Mouse (Mus musculus) ES-E14 (cell line): ENCODE measurements around the gene Nrip3. TPM values are rescaled to one million over a fixed set of nuclear protein-coding genes. Genes with fewer than 3 reads are reported as not detected.

ENCODE experiments used
- DNase-seq: peaks from one replicate; pipeline ENCODE4 v3.0.0-alpha.2; 2013; ENCODE audit warnings: low read depth, low spot score
- H3K27ac ChIP-seq: 2 replicates; pipeline ENCODE4 v1.5.1; 2012; ENCODE audit warnings: low read depth, mild to moderate bottlenecking, low read length, moderate library complexity, mixed read lengths; ENCODE audit not compliant: poor library complexity, insufficient read depth, severe bottlenecking
- H3K36me3 ChIP-seq: 2 replicates; pipeline ENCODE4 v1.6.1; 2012; ENCODE audit warnings: mild to moderate bottlenecking, low read length, moderate library complexity, mixed read lengths; ENCODE audit not compliant: control insufficient read depth, poor library complexity, insufficient read depth, severe bottlenecking
- H3K4me1 ChIP-seq, 2 experiments: fragments of 150-350 bp in 1 of 2; sonication (generic) in 1 of 2; 2 replicates each; pipeline ENCODE4 v1.6.1; 2012; ENCODE audit warnings: low read length in 2 of 2, mild to moderate bottlenecking in 1 of 2, mixed read lengths in 1 of 2; ENCODE audit not compliant: control insufficient read depth in 2 of 2, insufficient read depth in 2 of 2, poor library complexity in 1 of 2
- H3K4me3 ChIP-seq, 2 experiments: fragments of 150-350 bp in 1 of 2; sonication (generic) in 1 of 2; 2 replicates each; pipeline ENCODE4 v1.5.1; 2012; ENCODE audit warnings: low read length in 2 of 2, low read depth in 1 of 2, mild to moderate bottlenecking in 1 of 2, mixed read lengths in 1 of 2; ENCODE audit not compliant: insufficient read depth in 1 of 2, poor library complexity in 1 of 2, severe bottlenecking in 1 of 2
- H3K9ac ChIP-seq: 2 replicates; pipeline ENCODE4 v1.6.1; 2012; ENCODE audit warnings: low read depth, mild to moderate bottlenecking, low read length, mixed read lengths; ENCODE audit not compliant: poor library complexity, insufficient read depth, severe bottlenecking
- H3K9me3 ChIP-seq: fragments of 150-350 bp; sonication (generic); 2 replicates; pipeline ENCODE4 v1.6.1; 2012; ENCODE audit warnings: low read depth, mild to moderate bottlenecking, low read length; ENCODE audit not compliant: control insufficient read depth, insufficient read depth
- CHD2 ChIP-seq: IDR thresholded peaks from 2 replicates; pipeline ENCODE4 v1.6.1; 2014; ENCODE audit warnings: mild to moderate bottlenecking, low read depth, low read length, inconsistent platforms
- HCFC1 ChIP-seq: IDR thresholded peaks from 2 replicates; pipeline ENCODE4 v1.6.1; 2012; ENCODE audit warnings: low read length, inconsistent platforms, borderline replicate concordance; ENCODE audit not compliant: insufficient read depth
- MAFK ChIP-seq: IDR thresholded peaks from 2 replicates; pipeline ENCODE4 v1.6.1; 2014; ENCODE audit warnings: mild to moderate bottlenecking, low read depth, low read length, inconsistent platforms; ENCODE audit not compliant: insufficient read depth
- ZC3H11A ChIP-seq: IDR thresholded peaks from 2 replicates; pipeline ENCODE4 v1.6.1; 2012; ENCODE audit warnings: low read depth, mild to moderate bottlenecking, inconsistent platforms, low read length, borderline replicate concordance
- ZNF384 ChIP-seq: IDR thresholded peaks from 2 replicates; pipeline ENCODE4 v1.6.1; 2012; ENCODE audit warnings: low read depth, low read length, inconsistent platforms
- in situ Hi-C, 2 experiments: fragments of 600-800 bp; cut with MboI; formaldehyde crosslinking; loops; one replicate each; pipeline ENCODE4 v1.15.1; 2025; ENCODE audit warnings: low sequenced_read_pairs in 2 of 2, inconsistent platforms in 1 of 2; ENCODE audit not compliant: unreplicated experiment in 2 of 2
- total RNA-seq: library from RNA; depleted of rRNA; stranded (reverse); fragments of 300-350 nt; gene quantifications from 2 replicates; pipeline ENCODE4 v1.2.3, GENCODE M21; 2012

Gene Nrip3
- total RNA-seq, 1 experiment, result 0.98 TPM

GRCm38 (mm10) chr7:109781087-109781469 is 747 bp downstream of the Nrip3 start:
- H3K4me1 ChIP-seq, result no peaks in the 10 kb centered on the region; a peak in 1 of 4 replicates
- in situ Hi-C loops, result no loop called here
- peak overlapping the region; percentile 57 to 77 for H3K4me3 ChIP-seq
- no peak overlapping the region for H3K27ac ChIP-seq
- H3K36me3 ChIP-seq, result no peaks in the 10 kb centered on the region
- TF ChIP-seq CHD2 (no peak), HCFC1 (no peak), ZC3H11A (no peak), ZNF384 (no peak), MAFK (no peak)
- no peak for DNase-seq
- no peaks in the 10 kb centered on the region for H3K9me3 ChIP-seq
- H3K9ac ChIP-seq, result peak overlapping the region; percentile 42; the same call in 1 of the 2 replicates

GRCm38 (mm10) chr7:109772251-109772650 is 9.6 kb downstream of the Nrip3 start:
- DNase-seq, result no peak
- Histone ChIP-seq H3K4me3 (no peak overlapping the region), H3K36me3 (no peaks in the 10 kb centered on the region), H3K9me3 (no peaks in the 10 kb centered on the region), H3K4me1 (no peaks in the 10 kb centered on the region), H3K9ac (no peak overlapping the region), H3K27ac (no peak overlapping the region)
- TF ChIP-seq ZC3H11A, result no peak
- no peak for TF ChIP-seq ZNF384
- TF ChIP-seq HCFC1, result no peak
- TF ChIP-seq CHD2, result no peak
- TF ChIP-seq MAFK, result no peak
- in situ Hi-C loops, result no loop called here

GRCm38 (mm10) chr7:109768699-109769383 is 13.0 kb downstream of the Nrip3 start:
- H3K27ac ChIP-seq, result no peak overlapping the region
- H3K36me3 ChIP-seq, result no peaks in the 10 kb centered on the region
- no peak for TF ChIP-seq CHD2
- TF ChIP-seq MAFK, result no peak
- no peak for TF ChIP-seq HCFC1
- TF ChIP-seq ZNF384, result no peak
- TF ChIP-seq ZC3H11A, result no peak
- no peak overlapping the region for H3K4me3 ChIP-seq
- no peak for DNase-seq
- no peaks in the 10 kb centered on the region for H3K9me3 ChIP-seq
- H3K4me1 ChIP-seq, result no peaks in the 10 kb centered on the region
- no peak overlapping the region for H3K9ac ChIP-seq
- in situ Hi-C loops, result no loop called here

- no peak overlapping the region for H3K4me3 ChIP-seq
- no peak overlapping the region for H3K9ac ChIP-seq
- no peak for DNase-seq
- H3K9me3 ChIP-seq, result no peaks in the 10 kb centered on the region
- TF ChIP-seq CHD2 (no peak), HCFC1 (no peak), ZNF384 (no peak), ZC3H11A (no peak), MAFK (no peak)
- no peaks in the 10 kb centered on the region for H3K36me3 ChIP-seq
- no peak overlapping the region for H3K27ac ChIP-seq
- H3K4me1 ChIP-seq, result no peaks in the 10 kb centered on the region
- in situ Hi-C loops, result no loop called here
Observed at GRCm38 (mm10) chr7:109767575-109768350, 14.1 kb downstream of the Nrip3 start.
